Mouse (Mus musculus) adrenal gland, postnatal 10 days (tissue): ENCODE results near the gene Sumf2. TPM values are rescaled to one million over a fixed set of nuclear protein-coding genes. Genes with fewer than 3 reads are reported as not detected.

Experiments used
- DNase-seq: peaks from one replicate; pipeline ENCODE4 v3.0.0; 2021; ENCODE audit warnings: mixed read lengths
- total RNA-seq, 2 experiments: library from RNA; stranded (reverse); gene quantifications; 2 replicates each; pipeline ENCODE4 v1.2.3; 2021

The Sumf2 gene
- total RNA-seq, 2 experiments from 2014 or later: 40.9 to 42.5 TPM

DNA sequence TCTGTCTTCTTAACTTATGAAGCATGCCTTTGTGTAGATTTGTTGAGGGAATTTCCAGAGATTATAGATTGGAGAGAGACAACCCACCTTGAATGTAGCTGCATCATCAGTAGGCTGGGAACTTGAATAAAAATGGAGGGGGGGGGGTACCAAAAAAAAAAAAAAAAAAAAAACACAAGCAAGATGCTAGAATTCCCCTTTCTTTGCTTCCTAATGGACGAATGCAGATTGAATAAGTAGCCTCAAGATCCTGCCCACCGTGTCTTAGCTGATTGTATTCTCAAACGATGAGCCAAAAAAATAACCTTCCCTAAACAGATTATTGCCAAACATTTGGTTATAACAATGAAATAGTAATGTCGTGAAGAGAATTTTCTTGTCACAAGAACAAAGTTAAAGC lies 61.0 kb downstream of the Sumf2 start:
- no peak for DNase-seq

DNA sequence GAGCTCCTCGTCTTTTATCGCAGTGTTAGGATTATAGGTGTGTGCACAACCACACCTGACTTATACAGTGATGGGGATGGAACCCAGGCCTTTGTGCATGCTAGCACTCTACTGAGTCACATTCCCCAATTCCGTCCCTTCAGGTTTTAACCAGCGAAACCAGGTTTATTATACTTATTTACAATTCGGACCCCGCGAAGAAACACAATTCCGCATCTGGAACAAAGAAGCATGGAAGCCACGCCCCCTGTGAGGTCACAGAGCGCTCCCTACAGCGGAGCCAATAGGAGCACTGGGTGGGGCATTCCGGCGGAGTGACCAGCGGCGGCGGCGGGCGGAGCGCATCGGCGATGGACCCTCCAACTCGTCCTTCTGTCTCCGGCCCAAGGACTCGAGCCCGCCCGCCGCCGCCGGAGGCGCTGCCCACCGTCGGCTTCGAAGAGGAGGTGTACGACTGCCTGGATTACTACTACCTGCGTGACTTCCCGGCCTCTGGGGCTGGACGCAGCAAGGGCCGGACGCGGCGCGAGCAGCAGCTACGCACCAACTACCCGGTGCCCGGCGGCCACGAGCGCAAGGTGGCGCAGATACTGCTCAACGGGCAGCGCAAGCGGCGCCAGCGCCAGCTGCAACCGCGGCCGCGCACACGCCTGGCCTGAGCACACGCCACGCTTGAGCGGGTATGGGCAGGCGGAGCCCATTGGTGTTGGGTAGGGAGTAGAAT lies 61.6 kb downstream of the Sumf2 start, which contains the start of gene Nupr1l:
TSS of gene Nupr1l (plus strand) at position 299 of the 724 bp plus-strand sequence.
- DNase-seq: peak; percentile 94

DNA sequence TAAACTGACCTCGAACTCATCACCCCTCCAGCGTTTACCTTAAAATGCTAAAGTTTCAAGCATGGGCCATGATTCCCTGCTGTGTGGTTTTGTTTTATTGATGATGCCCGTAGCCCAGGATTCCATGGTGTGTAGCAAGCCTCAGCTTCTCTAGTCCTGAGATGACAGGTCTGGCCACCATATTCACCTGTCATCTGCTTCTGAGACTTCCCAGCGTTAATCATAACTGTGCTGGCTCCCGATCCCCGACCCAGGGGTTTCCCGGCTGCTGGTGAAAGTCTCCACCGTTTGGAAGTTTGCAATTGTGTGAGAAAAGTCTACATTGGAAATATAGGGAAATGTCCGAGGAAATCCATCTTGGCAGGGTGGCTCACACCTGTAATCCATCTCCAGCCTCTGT lies 62.4 kb downstream of the Sumf2 start:
- DNase-seq: no peak

DNA sequence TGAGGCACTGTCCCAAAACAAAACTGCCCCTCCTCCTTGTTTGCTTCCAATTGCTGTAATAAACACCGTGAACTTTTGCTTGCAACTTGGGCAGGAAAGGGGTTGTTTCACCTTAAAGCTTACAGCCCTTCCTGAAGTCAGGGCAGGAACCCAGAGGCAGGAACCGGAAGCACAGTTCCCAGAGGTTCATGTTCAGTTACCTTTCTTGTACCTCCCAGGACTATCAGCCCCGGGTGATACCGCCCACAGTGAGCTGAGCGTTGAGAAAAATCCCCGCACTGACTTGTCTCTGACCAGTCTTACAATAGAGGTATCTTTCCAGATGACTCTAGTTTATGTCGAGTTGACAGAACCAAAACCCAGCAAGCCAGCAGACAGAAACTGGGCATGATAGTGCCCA lies 62.8 kb downstream of the Sumf2 start:
- DNase-seq: no peak

Other genes with a start within 250 kb of the Sumf2 start
- 1 to 10 TPM; 3.2 to 4.4 TPM for gene Zfp11, start 176.9 kb upstream of the Sumf2 start, total RNA-seq
- gene Sept14, start 138.5 kb upstream of the Sumf2 start, total RNA-seq: not detected
- gene Mrps17, start 131.5 kb upstream of the Sumf2 start, total RNA-seq: 100 to 1,000 TPM in 1 of 2 experiments, 10 to 100 TPM in 1; 94.3 to 101 TPM
- gene Nipsnap2, start 121.9 kb upstream of the Sumf2 start, total RNA-seq: 100 to 1,000 TPM; 125 to 184 TPM
- gene Psph, start 59.5 kb upstream of the Sumf2 start, total RNA-seq: 10 to 100 TPM; 25.2 to 28.4 TPM
- gene Chchd2, start 40.5 kb downstream of the Sumf2 start, total RNA-seq: 1,000 to 10,000 TPM in 1 of 2 experiments, 100 to 1,000 TPM in 1; 975 to 1,063 TPM
- 1 to 10 TPM; 2.8 to 3.6 TPM for gene Zbed5, start 48.7 kb downstream of the Sumf2 start, total RNA-seq
- gene Phkg1, start 51.6 kb downstream of the Sumf2 start, total RNA-seq: 1 to 10 TPM; 3.2 to 8.0 TPM
- 1 to 10 TPM; 4.0 to 5.8 TPM for gene Nupr1l, start 61.6 kb downstream of the Sumf2 start, total RNA-seq
- gene Vkorc1l1, start 95.0 kb downstream of the Sumf2 start, total RNA-seq: 10 to 100 TPM; 29.5 to 30.4 TPM
- 10 to 100 TPM; 41.0 to 44.6 TPM for gene Gusb, start 156.1 kb downstream of the Sumf2 start, total RNA-seq
- gene Asl, start 182.3 kb downstream of the Sumf2 start, total RNA-seq: 100 to 1,000 TPM; 120 to 174 TPM
- 10 to 100 TPM; 27.7 to 34.4 TPM for gene Crcp, start 182.3 kb downstream of the Sumf2 start, total RNA-seq
- 10 to 100 TPM; 35.1 to 40.0 TPM for gene Tpst1, start 226.3 kb downstream of the Sumf2 start, total RNA-seq